Mouse (Mus musculus) kidney, adult 8-10 months (tissue): ENCODE data around the gene Mrtfa.

Experiments
- DNase-seq, 2 experiments: peaks; one replicate each; pipeline ENCODE4 v3.0.0; 2022

Gene Mrtfa

DNA sequence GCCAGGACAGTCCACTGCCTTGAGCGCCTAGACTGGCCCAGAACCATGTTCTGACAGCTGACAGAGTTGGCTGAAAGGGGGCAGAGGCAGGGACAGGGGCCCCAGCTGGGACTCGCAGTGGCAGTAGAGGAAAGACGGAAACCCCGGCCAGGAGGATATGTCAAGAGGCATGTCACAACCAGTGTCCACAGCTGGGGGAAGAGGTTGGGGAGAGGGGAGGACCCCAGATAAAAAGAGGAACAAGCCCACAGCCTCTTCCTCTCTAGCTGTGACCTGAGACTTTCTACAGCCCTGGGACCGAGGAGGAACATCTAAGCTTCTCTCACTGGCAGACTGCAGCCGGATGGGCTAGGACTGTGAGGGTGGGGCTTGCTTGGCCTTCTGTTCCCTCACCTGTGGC, 169.2 kb downstream of the Mrtfa start:
- no peak for DNase-seq

- no peak for DNase-seq
Observed at GRCm38 (mm10) chr15:81017308-81017707, 173.2 kb downstream of the Mrtfa start.

DNA sequence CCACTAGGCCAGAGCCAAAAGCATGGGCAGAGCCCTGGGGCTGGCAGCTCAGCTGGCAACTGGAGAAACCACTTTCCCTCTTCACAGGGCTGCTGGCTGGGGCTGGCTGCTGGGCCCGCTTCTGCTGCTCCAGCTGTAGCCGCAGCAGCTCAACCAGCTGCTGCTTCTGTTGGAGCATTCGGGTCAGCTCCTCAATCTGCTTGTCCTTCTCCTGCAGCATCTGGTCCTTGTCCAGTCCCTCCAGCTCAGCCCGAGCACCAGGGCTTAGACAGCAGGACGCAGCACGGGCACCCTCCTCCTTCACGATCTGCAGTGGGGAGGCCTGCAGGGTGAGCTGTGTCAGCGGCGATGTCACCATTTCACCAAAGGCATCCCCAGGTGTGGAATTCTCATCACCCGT, 174.1 kb downstream of the Mrtfa start:
- DNase-seq = no peak

DNA sequence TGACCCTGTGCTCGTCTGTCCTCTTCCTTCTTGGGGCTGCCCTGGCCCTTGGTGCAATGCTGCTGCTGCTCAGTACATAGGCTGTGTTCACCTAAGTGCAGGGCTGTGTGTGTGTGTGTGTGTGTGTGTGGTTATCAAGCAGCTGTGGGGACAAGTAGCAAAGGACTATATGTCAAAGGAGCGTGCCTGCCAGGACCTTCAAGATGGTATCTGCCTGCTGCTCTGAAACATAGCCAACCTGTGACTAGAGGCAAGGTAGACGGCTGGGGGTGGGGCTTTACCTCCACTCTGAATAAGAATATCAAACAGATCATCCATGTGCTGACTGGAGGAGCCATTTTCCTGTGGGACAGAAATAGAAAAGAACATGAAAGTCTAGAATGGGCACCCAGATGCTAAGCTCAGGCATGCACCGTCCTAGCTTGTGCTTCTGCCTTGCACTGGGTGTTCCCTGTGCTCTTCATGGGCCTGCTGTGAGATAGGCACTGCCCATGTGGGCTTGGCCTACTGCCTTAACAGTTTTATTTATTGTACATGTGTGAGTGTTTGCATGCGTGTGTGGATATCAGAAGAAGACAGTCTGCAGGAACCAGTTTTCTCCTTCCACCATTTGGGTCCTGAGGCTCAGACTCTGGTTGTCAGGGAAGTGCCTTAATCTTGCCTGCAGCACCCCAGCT, 175.4 kb downstream of the Mrtfa start:
- DNase-seq = no peak

GRCm38 (mm10) chr15:81013186-81013585, 177.4 kb downstream of the Mrtfa start:
- no peak for DNase-seq

- DNase-seq = no peak
Observed at GRCm38 (mm10) chr15:81012359-81012758, 178.2 kb downstream of the Mrtfa start.

GRCm38 (mm10) chr15:81011523-81011922, 179.0 kb downstream of the Mrtfa start:
- no peak for DNase-seq

DNA sequence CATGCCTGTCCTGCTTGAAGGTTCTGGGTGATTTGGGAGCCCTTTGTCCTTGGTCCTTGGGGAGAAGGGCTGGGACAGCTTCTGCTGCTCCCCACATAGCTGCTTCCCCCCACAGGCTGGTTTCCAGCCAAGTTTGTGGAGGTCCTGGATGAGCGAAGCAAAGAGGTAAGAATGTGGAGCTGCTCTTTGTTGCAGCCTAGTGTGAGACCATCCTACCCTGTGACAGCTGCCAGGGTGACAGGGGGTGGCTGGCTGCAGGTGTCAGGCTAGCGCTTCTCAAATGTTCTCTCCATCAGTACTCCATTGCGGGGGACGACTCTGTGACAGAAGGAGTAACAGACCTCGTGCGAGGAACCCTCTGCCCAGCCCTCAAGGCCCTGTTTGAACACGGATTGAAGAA, 180.4 kb downstream of the Mrtfa start:
- no peak for DNase-seq

- no peak for DNase-seq
Observed at GRCm38 (mm10) chr15:81008689-81009123, 181.9 kb downstream of the Mrtfa start.

- no peak for DNase-seq
Observed at GRCm38 (mm10) chr15:81007905-81008304, 182.7 kb downstream of the Mrtfa start.

DNA sequence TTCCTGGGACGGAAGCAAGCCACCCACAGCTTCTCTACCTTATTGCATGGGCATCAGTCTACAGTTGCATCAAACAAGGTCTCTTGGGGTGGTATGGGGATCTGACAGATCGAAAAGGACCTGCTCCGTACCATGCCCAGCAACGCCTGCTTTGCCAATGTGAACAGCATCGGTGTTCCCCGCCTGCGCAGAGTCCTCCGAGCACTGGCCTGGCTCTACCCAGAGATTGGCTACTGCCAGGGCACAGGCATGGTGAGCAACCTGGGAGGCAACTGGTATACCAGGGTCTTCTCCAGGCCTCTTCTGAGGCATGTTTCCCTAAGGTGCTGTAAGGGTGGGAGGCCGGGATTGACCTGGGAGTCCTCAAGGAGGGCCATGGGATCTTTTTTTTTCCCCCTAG, 183.2 kb downstream of the Mrtfa start:
- DNase-seq = no peak

DNA sequence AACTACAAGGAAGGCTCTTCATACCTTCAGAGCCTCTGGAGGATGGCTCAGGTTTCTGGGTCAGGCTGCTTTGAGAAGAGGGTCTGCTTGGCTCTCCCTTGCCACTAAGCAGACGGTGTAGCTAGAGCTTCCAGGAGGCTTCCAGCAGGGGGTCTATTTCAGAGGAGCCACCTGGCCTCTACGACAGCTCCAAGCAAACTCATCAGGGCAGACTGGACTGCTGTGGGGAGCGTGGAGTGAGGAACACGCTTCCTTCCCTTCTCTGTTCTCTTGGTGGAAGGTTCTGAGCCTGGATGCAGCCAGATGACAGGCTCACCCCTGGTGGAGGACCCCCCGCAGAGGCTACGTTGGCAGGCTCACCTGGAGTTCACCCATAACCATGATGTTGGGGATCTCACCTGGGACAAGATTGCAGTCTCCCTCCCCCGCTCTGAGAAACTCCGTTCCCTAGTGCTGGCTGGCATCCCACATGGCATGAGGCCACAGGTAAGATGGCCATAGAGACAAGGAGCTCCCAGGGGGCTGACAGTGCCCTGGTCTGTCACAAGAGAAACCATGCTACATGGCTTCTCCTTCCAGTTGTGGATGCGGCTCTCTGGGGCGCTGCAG, 184.3 kb downstream of the Mrtfa start:
- no peak for DNase-seq

DNA sequence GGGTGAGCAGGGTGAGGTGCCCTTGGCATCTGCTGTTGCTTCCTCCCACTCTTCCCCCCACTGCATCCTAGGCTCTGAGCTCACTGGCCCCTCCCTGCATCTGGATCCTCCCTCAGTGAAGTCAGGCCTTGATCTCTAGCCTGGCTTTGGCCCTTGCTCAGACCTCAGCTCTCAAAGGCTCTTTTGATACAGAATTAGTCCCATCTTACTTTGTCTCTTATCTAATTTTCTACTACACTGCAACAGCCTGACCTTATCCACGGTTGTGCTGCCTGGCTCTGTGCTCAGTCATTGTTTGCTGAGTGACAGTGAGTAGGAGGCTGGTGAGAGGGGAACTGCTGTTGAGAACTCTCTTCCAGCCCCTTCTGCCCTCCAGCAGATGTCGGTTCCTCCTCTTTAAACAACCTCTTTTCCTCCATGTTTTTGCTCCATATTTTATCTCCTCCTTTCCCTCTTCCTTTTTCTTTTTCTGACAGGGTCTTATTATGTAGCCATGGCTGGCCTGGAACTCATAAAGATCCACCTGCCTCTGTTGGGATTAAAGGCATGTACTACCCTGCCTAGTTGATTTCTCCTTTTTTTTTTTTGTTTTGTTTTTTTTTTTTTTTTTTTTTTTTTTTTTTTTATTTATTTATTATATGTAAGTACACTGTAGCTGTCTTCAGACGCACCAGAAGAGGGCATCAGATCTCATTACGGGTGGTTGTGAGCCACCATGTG, 190.0 kb downstream of the Mrtfa start:
- no peak for DNase-seq

- DNase-seq = no peak
Observed at GRCm38 (mm10) chr15:80997077-80997476, 193.5 kb downstream of the Mrtfa start.

- no peak for DNase-seq
Observed at GRCm38 (mm10) chr15:80996090-80996835, 194.3 kb downstream of the Mrtfa start.

DNA sequence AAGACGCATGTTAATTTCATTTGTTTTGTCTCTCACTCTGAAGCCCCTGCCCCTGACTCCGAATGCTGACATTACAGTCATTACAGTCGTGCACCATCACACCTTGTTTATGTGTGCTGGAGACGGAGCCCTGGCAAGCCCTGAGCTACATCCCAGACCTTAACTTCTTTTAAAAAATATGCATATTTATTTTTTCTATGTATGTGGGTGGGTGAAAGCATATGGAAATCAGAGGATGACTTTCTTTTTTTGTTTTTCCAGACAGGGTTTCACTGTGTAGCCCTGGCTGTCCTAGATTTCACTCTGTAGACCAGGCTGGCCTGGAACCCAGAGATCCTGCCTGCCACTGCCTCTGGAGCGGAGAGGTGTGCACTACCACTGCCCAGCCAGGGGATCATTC, 195.6 kb downstream of the Mrtfa start:
- DNase-seq = no peak

DNA sequence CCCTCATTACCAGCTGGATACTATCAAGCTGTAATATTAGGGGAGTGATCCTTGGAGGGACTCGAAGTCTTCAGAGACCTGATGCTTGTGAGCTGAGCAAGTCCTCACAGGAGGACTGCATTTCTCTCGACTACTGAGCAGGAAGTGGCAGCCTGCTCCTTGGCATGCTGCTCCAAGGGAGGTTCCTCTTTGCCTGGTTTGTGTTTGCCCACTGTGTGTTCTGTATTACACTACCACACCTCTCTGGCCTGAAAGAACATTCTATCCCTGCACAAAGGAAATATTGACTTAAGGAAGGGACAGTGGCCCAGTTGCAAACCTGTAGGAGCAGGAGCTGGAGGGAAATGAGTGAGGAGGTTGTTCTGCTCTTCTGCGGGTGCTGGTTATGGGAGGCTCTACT, 200.8 kb downstream of the Mrtfa start:
- no peak for DNase-seq

- DNase-seq = no peak
Observed at GRCm38 (mm10) chr15:80988331-80988730, 202.2 kb downstream of the Mrtfa start.

- DNase-seq = no peak
Observed at GRCm38 (mm10) chr15:80983264-80983663, 207.3 kb downstream of the Mrtfa start.

- DNase-seq = no peak
Observed at GRCm38 (mm10) chr15:80981176-80981575, 209.4 kb downstream of the Mrtfa start.

- no peak for DNase-seq
Observed at GRCm38 (mm10) chr15:80979611-80980010, 210.9 kb downstream of the Mrtfa start.

GRCm38 (mm10) chr15:80977620-80978334, 212.8 kb downstream of the Mrtfa start, which contains the start of gene Sgsm3:
Gene Sgsm3 (plus strand): TSS chr15:80977765.
- DNase-seq = peak; percentile 83 to 86

DNA sequence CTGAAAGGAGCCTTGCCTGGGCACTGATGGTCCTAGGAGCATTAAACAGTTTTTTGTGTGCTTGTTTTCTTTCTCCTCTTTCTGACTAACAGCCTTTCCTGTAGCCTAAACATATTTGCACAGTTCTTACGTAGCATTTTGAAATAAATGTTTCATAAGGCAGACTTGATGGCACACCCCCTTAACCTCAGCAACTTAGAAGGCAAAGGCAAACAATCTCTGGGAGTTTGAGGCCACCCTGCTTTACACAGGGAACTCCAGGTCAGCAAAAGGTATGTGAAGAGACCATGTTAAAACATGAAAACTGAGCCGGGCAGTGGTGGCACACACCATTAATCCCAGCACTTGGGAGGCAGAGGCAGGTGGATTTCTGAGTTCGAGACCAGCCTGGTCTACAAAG, 214.9 kb downstream of the Mrtfa start:
- no peak for DNase-seq
